ENCODE assay signal across 29 mouse cellular contexts in the genomic region with DNA sequence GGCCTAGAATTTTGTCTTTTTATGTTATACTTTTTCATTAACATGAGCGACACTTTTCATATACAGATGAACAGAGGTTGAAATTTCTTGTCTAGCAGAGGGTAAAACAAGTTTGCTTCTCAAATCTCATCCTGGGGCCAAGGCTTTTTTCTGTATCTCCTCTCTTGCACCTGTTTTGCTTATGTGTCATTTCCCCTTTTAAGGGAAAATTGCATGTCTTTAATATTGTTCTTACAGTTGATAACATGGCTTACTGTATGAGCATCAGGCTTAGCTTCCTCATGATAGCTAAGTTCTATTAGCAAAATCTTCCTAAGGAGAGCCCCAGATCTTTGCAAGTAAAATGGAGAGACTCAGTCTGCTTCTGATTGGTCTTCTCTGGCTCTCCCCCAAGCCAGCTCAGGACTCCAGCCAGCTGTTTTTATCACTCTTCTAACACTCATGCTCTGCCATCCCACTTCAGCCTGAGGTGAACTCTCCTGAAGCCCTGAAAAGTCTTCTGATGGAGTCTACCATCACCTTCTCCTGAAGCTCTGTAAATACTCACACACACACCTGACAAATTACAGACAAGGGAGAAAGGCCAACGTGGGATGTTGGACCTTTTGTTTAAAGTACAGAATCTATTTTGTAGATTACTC.
A peak's percentile ranks its signal among the peaks of the same experiment; 100 is the strongest.
DNase-seq lines count a peak whose midpoint lies in the region; ATAC-seq lines count a peak whose summit lies in the region.
"Had no signal": no experiment of that assay in that cellular context is flagged by ENCODE, and none has a peak within 500 bp of the region (broad histone marks: within the 10 kb centered on the region; RNA-seq: fewer than 3 reads in every experiment).

No protein-coding gene starts in this region.

- H3K4me1 ChIP-seq in heart, embryonic 16.5 days (ENCODE audit: control insufficient read depth, insufficient read depth, low read length) = peaks cover 9% of the 10 kb centered on the region
- H3K4me1 ChIP-seq in forebrain, embryonic 15.5 days = 0 out of 2 replicates have a peak, but pooled peaks cover 4% of the 10 kb centered on the region
- H3K4me1 ChIP-seq: limb, embryonic 12.5 days; liver, embryonic 15.5 days; megakaryocyte, embryonic 14.5 days; neural tube, embryonic 12.5 days had no signal

- no peaks in the 10 kb centered on the region for H3K27me3 ChIP-seq in heart, embryonic 16.5 days (ENCODE audit: control insufficient read depth, insufficient read depth, low read length)
- H3K27me3 ChIP-seq in forebrain, embryonic 15.5 days = no peaks in the 10 kb centered on the region
- H3K27me3 ChIP-seq: CH12.LX; forebrain, embryonic 13.5 days; limb, embryonic 12.5 days; liver, embryonic 15.5 days; megakaryocyte, embryonic 14.5 days; midbrain, embryonic 12.5 days; neural tube, embryonic 12.5 days had no signal

- H3K9me3 ChIP-seq in heart, embryonic 16.5 days (replicated peaks; ENCODE audit: control insufficient read depth, low read length) = no peaks in the 10 kb centered on the region
- no peaks in the 10 kb centered on the region for H3K9me3 ChIP-seq in forebrain, embryonic 15.5 days
- H3K9me3 ChIP-seq: forebrain, embryonic 13.5 days; limb, embryonic 12.5 days; liver, embryonic 15.5 days; midbrain, embryonic 12.5 days; neural tube, embryonic 12.5 days had no signal

- ATAC-seq in heart, embryonic 16.5 days (replicated peaks; ENCODE audit: extremely low read depth, insufficient read depth, low FRiP score) = peak; percentile 90
- ATAC-seq in forebrain, embryonic 15.5 days (replicated peaks) = no peak
- ATAC-seq: forebrain, embryonic 13.5 days; intestine, postnatal 0 days had no signal

- intact Hi-C loops in heart, postnatal 36 days (cut with DNase I) = no loop called here
- intact Hi-C loops in left cerebral cortex, postnatal 4 days (cut with DNase I) = no loop called here

- H3K4me3 ChIP-seq in heart, embryonic 16.5 days (ENCODE audit: low read length) = no peak overlapping the region
- H3K4me3 ChIP-seq in forebrain, embryonic 15.5 days = no peak overlapping the region
- H3K4me3 ChIP-seq: forebrain, embryonic 13.5 days; limb, embryonic 12.5 days; liver, embryonic 15.5 days; megakaryocyte, embryonic 14.5 days; midbrain, embryonic 12.5 days; myocyte; neural tube, embryonic 12.5 days had no signal

- WGBS in heart, embryonic 16.5 days = 47% methylated on average over 2 of the region's 2 CpGs
- 84% methylated on average over 2 of the region's 2 CpGs for WGBS in forebrain, embryonic 15.5 days

- H3K27ac ChIP-seq in heart, embryonic 16.5 days (ENCODE audit: low read length) = peak overlapping the region; percentile 62
- H3K27ac ChIP-seq in forebrain, embryonic 15.5 days (replicated peaks) = no peak overlapping the region
- H3K27ac ChIP-seq: forebrain, embryonic 13.5 days; hindbrain, embryonic 14.5 days; limb, embryonic 12.5 days; liver, embryonic 15.5 days; midbrain, embryonic 12.5 days; neural tube, embryonic 12.5 days had no signal

- peak; percentile 22 for DNase-seq in A20 (ENCODE audit: low read depth, low spot score)
- DNase-seq in heart, adult 8-10 months (ENCODE audit: low spot score) = peak; percentile 33
- peak; percentile 48 to 51 for DNase-seq in heart, postnatal 36 days
- no peak for DNase-seq in left cerebral cortex, postnatal 4 days
- DNase-seq in thymus, postnatal 0 days (ENCODE audit: low spot score) = no peak
- DNase-seq: adrenal gland, adult 8-10 months; cerebellum, adult 2 months; cerebellum, postnatal 25 days; gastrocnemius, postnatal 14 days; kidney, adult 9 months; kidney, postnatal 14 days; layer of hippocampus, adult 9-11 months; lung, embryonic 14.5 days; lung, postnatal 36 days; right cerebral cortex, postnatal 4 days; thymus, adult 2 months; thymus, postnatal 4 days had no signal

- H3K9ac ChIP-seq in heart, embryonic 16.5 days (ENCODE audit: low read length) = no peak overlapping the region
- no peak overlapping the region for H3K9ac ChIP-seq in forebrain, embryonic 15.5 days (replicated peaks)
- H3K9ac ChIP-seq: forebrain, embryonic 13.5 days; hindbrain, embryonic 14.5 days; limb, embryonic 12.5 days; liver, embryonic 15.5 days; lung, embryonic 14.5 days; midbrain, embryonic 12.5 days; neural tube, embryonic 12.5 days had no signal

- no peaks in the 10 kb centered on the region for H3K36me3 ChIP-seq in heart, embryonic 16.5 days (ENCODE audit: control insufficient read depth, insufficient read depth)
- H3K36me3 ChIP-seq in forebrain, embryonic 15.5 days = no peaks in the 10 kb centered on the region
- H3K36me3 ChIP-seq: limb, embryonic 12.5 days; liver, embryonic 15.5 days; midbrain, embryonic 12.5 days; neural tube, embryonic 12.5 days had no signal

- H3K4me2 ChIP-seq in heart, embryonic 16.5 days (ENCODE audit: low read depth, low read length) = no peak overlapping the region
- H3K4me2 ChIP-seq in forebrain, embryonic 15.5 days (replicated peaks) = no peak overlapping the region
- H3K4me2 ChIP-seq: forebrain, embryonic 13.5 days; hindbrain, embryonic 14.5 days; limb, embryonic 12.5 days; liver, embryonic 15.5 days; lung, embryonic 14.5 days; midbrain, embryonic 12.5 days; neural tube, embryonic 12.5 days had no signal

Comparison
In these comparisons a context has a peak if more than half of its experiments do, and no peak if none do; other contexts are left out.
1. DNase-seq: peak in A20 (single experiment), heart, adult 8-10 months (single experiment) and heart, postnatal 36 days (2 of 2); none in left cerebral cortex, postnatal 4 days (single experiment) and thymus, postnatal 0 days (single experiment).